Mouse (Mus musculus) heart, postnatal 0 days (tissue): ENCODE data around the gene Epp13.
A peak's percentile ranks its signal among the peaks of the same experiment; 100 is the strongest.
"Not testable (repeated sequence)": the region's sequence is repeated elsewhere in the genome, so short reads cannot be mapped to it uniquely, and the experiment has no call there.

Experiments
- CTCF ChIP-seq: IDR thresholded peaks from 2 replicates; pipeline ENCODE4 v1.5.1; 2016; ENCODE audit warnings: antibody characterized with exemption, control low read depth, low read depth
- EP300 ChIP-seq: IDR thresholded peaks from 2 replicates; pipeline ENCODE4 v1.6.1; 2016; ENCODE audit warnings: antibody characterized with exemption, low read depth

DNA sequence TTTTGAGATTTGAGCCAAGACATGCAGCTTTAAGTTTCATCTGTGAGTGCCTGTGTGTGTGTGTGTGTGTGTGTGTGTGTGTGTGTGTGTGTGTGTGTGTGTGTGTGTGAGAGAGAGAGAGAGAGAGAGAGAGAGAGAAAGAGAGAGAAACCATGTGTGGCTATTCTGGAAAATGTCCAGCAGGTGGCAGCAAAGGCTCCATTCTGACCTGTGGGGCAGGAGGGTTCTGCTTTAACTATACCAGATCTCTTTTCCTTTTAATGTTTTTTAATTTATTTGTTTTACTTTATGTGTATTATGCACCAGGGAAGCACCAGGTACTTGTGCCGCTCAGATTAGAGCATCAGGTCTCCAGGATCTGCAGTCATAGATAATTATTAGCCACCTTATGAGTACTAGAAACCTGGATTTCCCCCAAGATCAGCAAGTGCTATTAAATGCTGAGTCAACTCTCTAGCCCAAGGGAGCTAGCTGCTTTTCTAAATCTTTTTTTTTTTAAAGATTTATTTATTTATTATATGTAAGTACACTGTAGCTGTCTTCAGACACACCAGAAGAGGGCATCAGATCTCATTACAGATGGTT lies 11.6 kb upstream of the Epp13 start:
- peak; percentile 56 for TF ChIP-seq CTCF
- TF ChIP-seq EP300, result not testable (repeated sequence)
